Mouse (Mus musculus) E14TG2a.4 (cell line): ENCODE results near the gene Suclg1.

Source experiments
- H3K27me3 ChIP-seq: 2 replicates; pipeline ENCODE4 v1.6.1; 2014; ENCODE audit warnings: low read length, control low read depth; ENCODE audit not compliant: insufficient read depth
- H3K36me3 ChIP-seq: 2 replicates; pipeline ENCODE4 v1.6.1; 2014; ENCODE audit warnings: low read length, control low read depth; ENCODE audit not compliant: insufficient read depth
- H3K4me1 ChIP-seq: replicated peaks from 2 replicates; pipeline ENCODE4 v1.6.1; 2014; ENCODE audit warnings: low read depth, low read length, control low read depth
- H3K4me3 ChIP-seq: replicated peaks from 2 replicates; pipeline ENCODE4 v1.5.1; 2014; ENCODE audit warnings: mild to moderate bottlenecking, low read length
- H3K9me3 ChIP-seq: 2 replicates; pipeline ENCODE4 v1.6.1; 2014; ENCODE audit warnings: low read length, control low read depth
- CTCF ChIP-seq: conservative IDR thresholded peaks from 2 replicates; pipeline ENCODE4 v1.5.1; 2014; ENCODE audit warnings: low read length
- NANOG ChIP-seq: IDR thresholded peaks from 2 replicates; pipeline ENCODE4 v1.6.1; 2014; ENCODE audit warnings: borderline replicate concordance, low read length, mixed read lengths
- POU5F1 ChIP-seq: IDR thresholded peaks from 2 replicates; pipeline ENCODE4 v1.6.1; 2014; ENCODE audit warnings: low read length, borderline replicate concordance

Suclg1 gene

GRCm38 (mm10) chr6:73254307-73255228, 6.4 kb downstream of the Suclg1 start:
- Histone ChIP-seq H3K27me3 (no peaks in the 10 kb centered on the region), H3K9me3 (no peaks in the 10 kb centered on the region), H3K36me3 (peaks cover 42% of the 10 kb centered on the region), H3K4me1 (peaks cover 20% of the 10 kb centered on the region), H3K4me3 (no peak overlapping the region)
- TF ChIP-seq NANOG: no peak
- no peak for TF ChIP-seq CTCF
- TF ChIP-seq POU5F1: no peak

GRCm38 (mm10) chr6:73257068-73257467, 8.9 kb downstream of the Suclg1 start:
- H3K27me3 ChIP-seq: no peaks in the 10 kb centered on the region
- H3K4me1 ChIP-seq: peaks cover 29% of the 10 kb centered on the region
- H3K36me3 ChIP-seq: peaks cover 64% of the 10 kb centered on the region
- no peaks in the 10 kb centered on the region for H3K9me3 ChIP-seq
- H3K4me3 ChIP-seq: no peak overlapping the region
- no peak for TF ChIP-seq POU5F1
- no peak for TF ChIP-seq NANOG
- TF ChIP-seq CTCF: no peak

GRCm38 (mm10) chr6:73260110-73260509, 11.9 kb downstream of the Suclg1 start:
- TF ChIP-seq NANOG (no peak), CTCF (no peak), POU5F1 (no peak)
- no peaks in the 10 kb centered on the region for H3K9me3 ChIP-seq
- peaks cover 33% of the 10 kb centered on the region for H3K4me1 ChIP-seq
- H3K4me3 ChIP-seq: no peak overlapping the region
- no peaks in the 10 kb centered on the region for H3K27me3 ChIP-seq
- peaks cover 79% of the 10 kb centered on the region for H3K36me3 ChIP-seq

GRCm38 (mm10) chr6:73264801-73265200, 16.6 kb downstream of the Suclg1 start:
- Histone ChIP-seq H3K36me3 (peaks cover 82% of the 10 kb centered on the region), H3K9me3 (no peaks in the 10 kb centered on the region), H3K4me1 (peaks cover 55% of the 10 kb centered on the region), H3K4me3 (no peak overlapping the region), H3K27me3 (no peaks in the 10 kb centered on the region)
- TF ChIP-seq POU5F1 (no peak), NANOG (no peak), CTCF (no peak)

GRCm38 (mm10) chr6:73267738-73268311, 19.6 kb downstream of the Suclg1 start:
- H3K4me1 ChIP-seq: peaks cover 44% of the 10 kb centered on the region
- TF ChIP-seq CTCF (no peak), POU5F1 (no peak), NANOG (no peak)
- no peaks in the 10 kb centered on the region for H3K27me3 ChIP-seq
- H3K9me3 ChIP-seq: no peaks in the 10 kb centered on the region
- H3K36me3 ChIP-seq: peaks cover 86% of the 10 kb centered on the region
- no peak overlapping the region for H3K4me3 ChIP-seq

- no peak overlapping the region for H3K4me3 ChIP-seq
- H3K27me3 ChIP-seq: no peaks in the 10 kb centered on the region
- no peaks in the 10 kb centered on the region for H3K9me3 ChIP-seq
- H3K36me3 ChIP-seq: peaks cover 87% of the 10 kb centered on the region
- TF ChIP-seq POU5F1: no peak
- peaks cover 33% of the 10 kb centered on the region for H3K4me1 ChIP-seq
Observed at GRCm38 (mm10) chr6:73269374-73269773, 21.2 kb downstream of the Suclg1 start.

GRCm38 (mm10) chr6:73271546-73272091, 23.4 kb downstream of the Suclg1 start:
- no peaks in the 10 kb centered on the region for H3K9me3 ChIP-seq
- no peak overlapping the region for H3K4me3 ChIP-seq
- TF ChIP-seq CTCF (no peak), POU5F1 (no peak), NANOG (no peak)
- peaks cover 93% of the 10 kb centered on the region for H3K36me3 ChIP-seq
- H3K4me1 ChIP-seq: peaks cover 21% of the 10 kb centered on the region
- no peaks in the 10 kb centered on the region for H3K27me3 ChIP-seq

GRCm38 (mm10) chr6:73275002-73275401, 26.8 kb downstream of the Suclg1 start:
- H3K36me3 ChIP-seq: peaks cover 77% of the 10 kb centered on the region

More at GRCm38 (mm10) chr6:73275002-73275401, 26.8 kb downstream of the Suclg1 start:
- no peak for TF ChIP-seq POU5F1
- TF ChIP-seq CTCF: no peak
- no peak for TF ChIP-seq NANOG
- H3K4me1 ChIP-seq: peaks cover 4% of the 10 kb centered on the region
- H3K4me3 ChIP-seq: no peak overlapping the region
- no peaks in the 10 kb centered on the region for H3K9me3 ChIP-seq
- no peaks in the 10 kb centered on the region for H3K27me3 ChIP-seq
